Mouse (Mus musculus): ENCODE data around the gene Sept14. TPM values are rescaled to one million over a fixed set of nuclear protein-coding genes. Genes with fewer than 3 reads are reported as not detected.

Sept14 gene
- total RNA-seq, 2 experiments from 2014 or later = not detected

- peak in 1 of 2 experiments; percentile 17 for DNase-seq
Measured at GRCm38 (mm10) chr5:129669453-129670035, 38.8 kb downstream of the Sept14 start.

- no peak for DNase-seq
Measured at GRCm38 (mm10) chr5:129667851-129668250, 40.5 kb downstream of the Sept14 start.

DNA sequence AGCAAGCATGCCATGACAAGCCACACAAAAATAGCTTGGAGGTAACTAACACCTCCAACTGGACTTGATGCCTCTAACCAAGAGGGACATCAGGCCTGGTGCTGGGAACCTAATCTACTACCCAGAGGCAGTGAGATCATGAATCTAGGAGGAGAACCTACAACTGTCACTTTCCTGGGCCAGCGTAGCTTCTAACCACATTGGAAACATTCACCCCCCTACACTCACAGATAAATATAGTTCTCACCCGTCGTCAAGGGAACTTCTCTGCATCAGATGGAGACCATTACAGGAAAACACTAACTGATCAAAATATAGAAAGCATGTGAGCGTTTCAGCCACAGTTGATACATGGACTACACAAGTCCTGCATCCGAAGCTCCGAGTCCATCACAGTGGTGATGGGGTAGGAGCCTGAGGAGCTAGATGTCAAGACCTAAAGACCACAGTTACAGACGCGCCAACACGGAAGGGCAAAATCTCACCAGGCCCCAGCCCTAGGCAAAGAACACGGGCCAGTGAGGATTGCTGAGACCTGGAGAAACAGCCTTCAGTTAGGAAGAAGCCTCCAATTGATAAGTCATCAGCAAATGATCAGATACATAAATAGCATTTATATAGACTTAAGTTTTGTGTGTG lies 41.9 kb downstream of the Sept14 start:
- DNase-seq = no peak

DNA sequence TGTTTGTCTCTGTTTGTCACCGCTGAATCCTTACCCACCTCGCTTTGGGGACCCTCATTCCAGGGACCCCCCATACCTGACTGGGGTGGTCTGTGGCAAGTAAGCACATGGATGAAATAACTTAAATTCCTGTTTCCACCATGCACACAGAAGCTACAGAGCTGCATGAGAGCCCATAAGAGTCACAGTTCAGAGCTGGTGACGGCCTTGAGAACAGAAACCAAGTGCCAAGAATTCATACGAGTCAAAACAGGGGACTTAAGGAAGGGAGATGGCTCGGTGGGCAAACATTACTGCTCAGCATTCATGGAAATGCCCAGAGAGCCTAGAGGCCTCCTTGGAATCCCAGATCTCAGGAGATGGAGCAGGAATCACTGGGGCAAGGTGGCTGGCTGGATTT lies 44.2 kb downstream of the Sept14 start:
- no peak for DNase-seq

- no peak for DNase-seq
Measured at GRCm38 (mm10) chr5:129657931-129658330, 50.4 kb downstream of the Sept14 start.

DNA sequence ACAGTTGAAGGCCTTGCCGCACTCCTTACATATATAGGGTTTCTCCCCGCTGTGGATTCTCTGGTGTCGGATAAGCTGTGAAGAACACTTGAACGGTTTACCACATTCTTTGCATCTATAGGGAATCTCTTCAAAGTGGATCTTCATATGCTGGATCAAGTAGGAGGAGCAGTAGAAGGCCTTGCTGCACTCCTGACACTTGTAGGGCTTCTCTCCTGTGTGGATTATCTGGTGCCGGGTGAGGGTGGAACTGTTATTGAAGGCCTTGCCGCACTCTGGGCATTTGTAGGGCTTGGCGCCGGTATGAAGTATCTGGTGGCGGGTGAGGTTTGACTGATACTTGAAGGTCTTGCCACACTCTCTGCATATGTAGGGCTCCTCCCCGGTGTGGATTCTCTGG lies 51.3 kb downstream of the Sept14 start:
- no peak for DNase-seq

- DNase-seq = no peak
Measured at GRCm38 (mm10) chr5:129650858-129651257, 57.5 kb downstream of the Sept14 start.

Other genes starting within 250 kb of the Sept14 start
- 10 to 100 TPM; 23.2 to 29.1 TPM for gene Sfswap, start 207.3 kb downstream of the Sept14 start, total RNA-seq (2021)
- gene Mmp17, start 124.3 kb downstream of the Sept14 start, total RNA-seq (2021) = under 1 TPM; 0.85 to 0.94 TPM
- gene Zfp11, start 38.4 kb downstream of the Sept14 start, total RNA-seq (2021) = 1 to 10 TPM; 2.4 to 2.9 TPM
- 10 to 100 TPM; 87.6 to 91.5 TPM for gene Mrps17, start 7.0 kb upstream of the Sept14 start, total RNA-seq (2021)
- 100 to 1,000 TPM; 843 to 897 TPM for gene Nipsnap2, start 16.6 kb upstream of the Sept14 start, total RNA-seq (2021)
- 10 to 100 TPM in 1 of 2 experiments, 1 to 10 TPM in 1; 8.9 to 10.7 TPM for gene Psph, start 78.9 kb upstream of the Sept14 start, total RNA-seq (2021)
- 10 to 100 TPM; 10.3 to 11.9 TPM for gene Sumf2, start 138.5 kb upstream of the Sept14 start, total RNA-seq (2021)
- gene Chchd2, start 179.0 kb upstream of the Sept14 start, total RNA-seq (2021) = 1,000 to 10,000 TPM; 1,175 to 1,318 TPM
- gene Zbed5, start 187.2 kb upstream of the Sept14 start, total RNA-seq (2021) = under 1 TPM; 0.46 to 0.69 TPM
- 10 to 100 TPM; 14.3 to 14.7 TPM for gene Phkg1, start 190.0 kb upstream of the Sept14 start, total RNA-seq (2021)
- 1 to 10 TPM in 1 of 2 experiments, under 1 TPM in 1; 0.45 to 1.1 TPM for gene Nupr1l, start 200.0 kb upstream of the Sept14 start, total RNA-seq (2021)
- 10 to 100 TPM; 14.6 to 18.4 TPM for gene Vkorc1l1, start 233.5 kb upstream of the Sept14 start, total RNA-seq (2021)